Mouse (Mus musculus): ENCODE data around the gene Gpr180.

- TF ChIP-seq POLR2A (IDR thresholded peaks at IDR 0.05; ENCODE audit: extremely low read depth, insufficient read depth, low read length) (no peak), CTCF (IDR thresholded peaks at IDR 0.05; ENCODE audit: low read depth, low read length) (no peak)
These were observed 72.7 kb downstream of the Gpr180 start for GRCm38 (mm10) chr14:118209642-118210041.

Data from liver, adult 2 months (tissue).